Mouse (Mus musculus) right cerebral cortex, postnatal 10 days (tissue): Measurements from ENCODE around the gene Ptprm.

Experiments used
- DNase-seq, 2 experiments: peaks; one replicate each; pipeline ENCODE4 v3.0.0; 2021; ENCODE audit warnings: low spot score in 2 of 2

Ptprm gene

GRCm38 (mm10) chr17:66779026-66779425, 575.2 kb downstream of the Ptprm start:
- no peak for DNase-seq

- no peak for DNase-seq
These were observed 584.6 kb downstream of the Ptprm start for GRCm38 (mm10) chr17:66769365-66770363.

GRCm38 (mm10) chr17:66768689-66769275, 585.5 kb downstream of the Ptprm start:
- no peak for DNase-seq

GRCm38 (mm10) chr17:66766166-66766565, 588.1 kb downstream of the Ptprm start:
- DNase-seq, result no peak

- DNase-seq, result no peak
These were observed 589.8 kb downstream of the Ptprm start for GRCm38 (mm10) chr17:66764435-66764834.

- no peak for DNase-seq
These were observed 591.5 kb downstream of the Ptprm start for GRCm38 (mm10) chr17:66762716-66763115.

- peak; percentile 49 to 59 for DNase-seq
These were observed 592.6 kb downstream of the Ptprm start for GRCm38 (mm10) chr17:66761326-66762296.

- no peak for DNase-seq
These were observed 597.2 kb downstream of the Ptprm start for GRCm38 (mm10) chr17:66757025-66757511.

- no peak for DNase-seq
These were observed 597.8 kb downstream of the Ptprm start for GRCm38 (mm10) chr17:66756500-66756899.

GRCm38 (mm10) chr17:66755191-66755654, 599.0 kb downstream of the Ptprm start:
- DNase-seq, result peak; percentile 53 to 62

- no peak for DNase-seq
These were observed 599.9 kb downstream of the Ptprm start for GRCm38 (mm10) chr17:66754208-66754865.

GRCm38 (mm10) chr17:66751746-66752145, 602.5 kb downstream of the Ptprm start:
- no peak for DNase-seq

GRCm38 (mm10) chr17:66750481-66751206, 603.6 kb downstream of the Ptprm start:
- no peak for DNase-seq

GRCm38 (mm10) chr17:66749976-66750375, 604.3 kb downstream of the Ptprm start:
- no peak for DNase-seq

- DNase-seq, result no peak
These were observed 607.8 kb downstream of the Ptprm start for GRCm38 (mm10) chr17:66746506-66746905.

GRCm38 (mm10) chr17:66743321-66743720, 610.9 kb downstream of the Ptprm start:
- no peak for DNase-seq

GRCm38 (mm10) chr17:66738779-66739345, 615.4 kb downstream of the Ptprm start:
- no peak for DNase-seq

GRCm38 (mm10) chr17:66738331-66738730, 615.9 kb downstream of the Ptprm start:
- DNase-seq, result no peak

GRCm38 (mm10) chr17:66736450-66736849, 617.8 kb downstream of the Ptprm start:
- no peak for DNase-seq

GRCm38 (mm10) chr17:66733541-66733940, 620.7 kb downstream of the Ptprm start:
- DNase-seq, result no peak
